Mouse (Mus musculus) CD4-positive helper T cell, adult 2 months (primary cell): ENCODE results near the gene Ccdc57.

Experiments used
- DNase-seq: peaks from one replicate; pipeline ENCODE4 v3.0.0-alpha.2; 2012; ENCODE audit warnings: low read depth, missing footprints, low spot score

Ccdc57 gene

DNA sequence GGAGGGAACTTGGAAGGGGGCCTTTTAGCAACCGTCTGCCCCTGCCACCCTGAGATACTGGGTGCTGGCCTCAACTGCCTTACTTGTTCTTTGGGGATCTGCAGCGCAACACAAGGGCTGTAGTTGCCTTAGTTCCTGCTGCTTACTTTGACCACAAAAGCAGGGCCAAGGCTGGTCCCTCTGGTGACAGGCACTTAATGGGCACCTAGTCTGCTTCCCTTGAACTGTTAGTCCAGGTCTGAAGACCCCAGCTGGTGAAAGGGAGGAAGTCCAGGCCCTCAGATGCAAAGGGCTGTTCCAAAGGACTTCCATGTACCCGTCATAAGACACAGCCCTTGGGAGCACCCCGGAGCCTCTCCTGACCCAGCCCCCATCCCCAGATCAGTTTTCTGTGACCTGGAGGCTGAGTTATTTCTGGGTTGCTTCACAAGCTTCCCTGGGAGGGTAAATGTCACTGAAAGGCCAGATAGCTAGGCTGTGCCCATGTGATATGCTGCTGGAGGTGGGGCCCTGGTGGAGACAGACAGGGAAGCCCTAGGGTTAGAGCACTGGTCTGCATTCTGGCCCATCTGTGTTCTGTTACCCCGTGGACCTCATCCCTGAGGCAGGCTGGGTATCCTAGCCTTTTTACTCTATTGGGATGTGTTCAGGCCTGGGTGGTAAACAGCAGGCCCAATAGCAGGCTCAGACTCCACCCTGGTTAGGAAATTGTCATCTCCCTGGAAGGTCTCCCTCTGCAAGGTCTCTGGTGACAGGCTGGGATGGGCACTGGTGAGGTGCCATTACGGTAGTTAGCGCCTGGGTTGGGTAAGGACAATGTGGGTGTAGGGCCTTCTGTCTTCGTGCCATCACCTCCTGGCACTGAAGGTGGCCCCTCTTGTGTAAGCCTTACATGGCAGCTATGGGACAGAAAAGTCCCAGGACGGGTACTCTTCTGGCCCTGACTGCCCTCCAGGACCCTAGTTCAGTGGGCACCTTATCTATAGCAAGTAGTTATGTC is 19.4 kb upstream of the Ccdc57 start:
- DNase-seq, result no peak

DNA sequence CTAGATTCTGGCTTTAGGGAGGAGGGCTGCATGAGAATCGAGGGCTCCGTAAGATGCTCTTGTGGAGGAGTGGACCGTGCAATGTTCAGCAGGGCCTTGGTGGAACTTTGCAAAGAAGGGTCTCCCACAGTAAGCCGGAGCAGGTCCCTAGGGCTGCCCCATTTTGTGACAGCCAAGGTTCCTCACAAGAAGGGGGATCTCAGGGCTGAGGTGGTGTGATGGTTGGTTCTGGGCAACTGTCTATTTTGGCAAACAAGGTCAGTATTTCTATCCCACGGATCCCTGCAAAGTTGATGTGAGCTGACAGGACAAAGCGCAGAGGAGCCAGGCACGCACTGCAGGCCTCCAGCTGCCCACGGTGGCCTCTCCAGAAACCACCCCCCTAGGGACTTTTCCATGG is 18.6 kb upstream of the Ccdc57 start:
- no peak for DNase-seq

DNA sequence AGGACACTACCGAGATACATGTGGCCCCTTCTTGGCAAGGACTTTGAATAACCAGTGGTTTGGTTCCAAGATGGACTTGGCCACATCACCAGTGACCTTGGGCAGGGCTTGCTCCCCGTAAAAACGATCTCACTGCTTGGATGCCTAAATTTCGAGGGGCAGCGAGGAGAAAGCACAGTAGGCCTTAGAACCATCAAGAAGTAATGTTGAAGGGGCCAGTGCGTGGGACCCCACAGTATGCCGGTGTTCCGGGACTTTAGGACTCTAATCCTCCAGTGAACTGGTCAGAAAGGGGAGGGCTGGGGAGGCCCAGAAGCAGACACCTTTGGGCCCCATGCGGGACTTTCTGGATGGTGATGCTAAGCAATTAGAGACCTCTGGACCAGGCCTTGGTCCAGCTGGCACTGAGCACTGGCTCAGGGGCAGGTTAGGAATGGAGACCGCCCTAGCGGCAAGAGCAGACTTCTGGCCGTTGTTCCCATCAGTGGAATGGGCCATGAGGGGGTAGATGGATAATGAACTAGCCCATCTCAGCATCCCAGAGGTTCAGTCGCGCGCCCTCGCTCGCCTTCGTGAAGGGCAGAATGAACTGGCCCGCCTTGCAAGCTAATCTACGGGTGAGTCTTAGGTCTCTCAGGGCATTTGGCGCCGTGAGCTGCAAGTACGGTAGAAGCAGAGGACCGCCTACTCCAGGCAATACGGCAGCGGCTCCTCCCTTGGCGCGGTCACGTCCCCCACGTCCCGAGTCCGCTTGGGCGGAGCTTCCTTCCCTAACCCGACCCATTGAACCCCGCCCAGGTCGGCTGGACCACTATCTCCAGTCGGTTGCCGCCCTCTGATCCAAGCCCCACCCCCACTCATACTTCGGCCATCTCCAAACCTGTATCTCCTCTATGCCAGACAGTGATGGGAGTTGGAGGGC is 17.9 kb upstream of the Ccdc57 start:
- DNase-seq, result peak; percentile 84

DNA sequence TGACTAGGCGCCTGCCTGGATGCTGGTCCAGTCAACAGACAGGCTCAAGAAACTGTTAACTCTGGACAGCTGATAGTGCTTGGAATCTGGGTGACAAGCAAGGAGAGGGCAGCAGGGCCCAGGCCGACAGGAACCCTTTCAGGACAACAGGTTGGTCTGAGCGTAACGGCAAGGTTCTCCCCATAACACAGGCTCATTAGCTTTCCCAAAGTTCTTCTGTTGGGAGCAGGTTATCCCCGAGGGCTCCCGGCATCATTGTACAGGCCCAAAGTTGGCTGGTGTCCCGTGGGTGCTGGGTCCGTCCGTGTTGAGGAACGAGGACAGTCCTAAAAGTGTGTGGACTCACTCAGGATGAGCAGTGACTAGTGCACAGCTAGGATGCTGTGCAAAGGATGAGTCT is 17.2 kb upstream of the Ccdc57 start:
- DNase-seq, result no peak

DNA sequence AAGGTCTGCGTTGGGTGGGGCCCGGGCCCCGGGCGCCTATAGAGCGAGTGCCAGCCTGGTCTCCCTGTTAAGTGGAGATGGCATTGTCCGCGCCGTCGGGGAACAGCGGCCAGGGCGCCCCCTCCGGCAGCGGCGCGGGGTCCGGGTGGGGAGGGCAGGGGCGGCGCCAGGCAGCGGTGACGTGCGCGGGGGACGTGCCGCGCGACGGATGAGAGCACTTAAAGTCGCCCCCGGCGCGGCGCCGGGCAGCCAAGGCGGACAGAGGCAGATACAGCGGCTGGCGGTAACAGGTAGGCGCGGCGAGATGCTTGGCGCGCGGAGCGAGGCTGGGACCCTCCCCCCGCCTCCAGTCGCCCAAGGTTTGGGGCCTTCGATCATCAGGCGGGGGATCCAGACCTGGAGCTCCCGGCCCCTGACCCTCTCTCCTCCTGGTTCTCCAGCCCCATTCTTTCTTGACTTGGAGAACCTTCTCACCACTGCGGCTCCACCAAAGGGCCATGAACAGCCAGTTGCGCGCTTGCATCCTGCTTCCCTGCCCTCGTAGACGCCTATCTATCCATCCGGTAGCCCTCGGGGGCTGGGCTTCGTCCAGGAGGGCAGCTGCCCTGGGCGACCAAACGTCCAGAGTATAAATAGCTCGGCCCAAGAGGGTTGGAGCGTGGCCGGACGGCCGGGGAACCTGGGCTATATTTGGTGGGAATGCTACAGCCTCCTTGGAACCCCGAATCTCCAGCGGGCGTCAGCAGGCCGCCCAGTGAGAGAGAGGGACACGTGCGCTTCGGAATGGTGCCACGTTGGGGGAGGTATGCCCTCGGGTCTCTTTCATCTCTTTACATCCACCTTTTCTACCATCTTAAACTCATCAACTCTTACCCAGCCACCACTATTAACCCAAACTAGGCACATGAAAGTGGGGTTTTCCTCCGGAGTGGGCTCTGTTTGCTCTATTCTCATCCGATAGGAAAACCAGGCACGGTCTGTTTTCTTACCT is 16.5 kb upstream of the Ccdc57 start:
- DNase-seq, result peak; percentile 78

DNA sequence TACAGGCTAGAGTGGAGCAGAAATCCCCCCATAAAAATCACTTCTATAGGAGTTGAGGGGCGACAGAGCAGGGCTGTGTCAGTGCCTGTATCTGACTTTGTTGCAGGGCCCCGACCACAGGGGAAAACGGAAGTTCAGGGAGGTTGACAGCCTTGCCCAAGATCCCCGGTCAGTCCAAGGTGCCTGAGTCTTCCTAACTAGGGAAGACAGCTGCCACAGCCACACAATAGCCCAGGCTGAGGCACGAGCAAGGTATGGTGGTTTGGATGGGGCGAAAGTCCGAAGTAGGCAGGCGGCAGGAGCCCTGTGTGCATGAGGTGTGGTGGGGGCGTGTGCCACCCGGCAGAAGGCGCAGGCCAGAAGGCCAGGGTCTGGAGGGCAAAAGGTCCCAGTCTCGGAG is 15.7 kb upstream of the Ccdc57 start, which contains the start of gene Slc16a3:
Gene Slc16a3, plus strand, starts transcription at position 153 of the 400 bp plus-strand sequence.
- peak; percentile 37 for DNase-seq

DNA sequence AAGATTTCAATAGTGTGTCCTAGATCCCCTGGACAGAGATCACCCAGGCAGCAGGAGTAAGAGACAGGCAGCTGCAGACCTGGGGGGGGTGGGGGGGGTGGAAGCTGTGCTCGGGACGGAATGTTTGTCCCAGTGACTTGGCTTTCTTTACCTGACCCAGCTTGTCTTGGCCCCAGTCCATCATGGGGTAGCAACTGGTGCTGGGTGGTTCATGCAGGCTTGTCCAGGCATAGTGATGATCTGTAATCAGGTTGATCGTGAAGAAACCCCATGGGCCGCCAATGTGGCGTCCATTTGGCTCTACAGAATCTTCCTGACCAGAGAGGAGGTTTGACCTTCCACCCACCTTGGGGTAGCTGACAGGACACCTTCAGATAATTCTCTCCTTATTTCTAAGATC is 13.3 kb upstream of the Ccdc57 start:
- no peak for DNase-seq

DNA sequence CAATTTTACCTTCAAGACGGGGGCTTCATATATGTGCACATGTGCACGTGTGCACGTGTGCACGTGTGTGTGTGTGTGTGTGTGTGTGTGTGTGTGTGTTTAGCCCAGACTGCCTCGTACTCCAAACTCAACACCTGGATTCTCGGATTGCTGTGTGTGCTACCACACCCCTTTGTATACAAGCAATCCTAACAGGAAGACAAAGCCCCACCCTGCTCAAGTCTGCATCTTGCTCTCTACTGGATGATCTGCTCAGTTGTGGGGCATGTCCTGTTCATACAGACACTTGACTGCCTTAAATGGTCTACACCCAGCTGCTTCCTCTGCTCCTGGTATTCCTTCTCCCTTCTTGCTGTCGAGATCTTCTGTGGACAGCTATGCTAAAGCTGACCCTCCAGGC is 12.6 kb upstream of the Ccdc57 start:
- DNase-seq, result no peak

DNA sequence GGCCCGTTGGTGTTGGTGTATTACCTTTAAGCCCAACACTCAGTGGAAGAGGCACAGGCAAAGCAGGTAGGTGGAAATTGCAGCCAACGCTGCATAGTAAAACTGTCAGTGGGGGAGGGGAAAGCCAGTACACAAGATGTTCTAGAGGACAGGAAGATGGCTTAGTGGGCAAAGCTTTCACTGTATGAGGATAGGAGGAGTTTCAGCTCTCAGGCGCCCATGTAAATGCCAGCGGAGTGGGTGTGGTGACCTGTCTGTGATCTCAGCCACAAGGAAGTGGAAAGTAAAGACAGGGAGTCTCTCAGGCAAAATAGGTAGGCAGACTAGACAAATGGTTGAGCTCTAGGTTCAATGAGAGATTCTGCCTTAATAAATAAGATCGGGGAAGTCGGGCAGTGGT is 8.3 kb upstream of the Ccdc57 start:
- DNase-seq, result peak; percentile 63

DNA sequence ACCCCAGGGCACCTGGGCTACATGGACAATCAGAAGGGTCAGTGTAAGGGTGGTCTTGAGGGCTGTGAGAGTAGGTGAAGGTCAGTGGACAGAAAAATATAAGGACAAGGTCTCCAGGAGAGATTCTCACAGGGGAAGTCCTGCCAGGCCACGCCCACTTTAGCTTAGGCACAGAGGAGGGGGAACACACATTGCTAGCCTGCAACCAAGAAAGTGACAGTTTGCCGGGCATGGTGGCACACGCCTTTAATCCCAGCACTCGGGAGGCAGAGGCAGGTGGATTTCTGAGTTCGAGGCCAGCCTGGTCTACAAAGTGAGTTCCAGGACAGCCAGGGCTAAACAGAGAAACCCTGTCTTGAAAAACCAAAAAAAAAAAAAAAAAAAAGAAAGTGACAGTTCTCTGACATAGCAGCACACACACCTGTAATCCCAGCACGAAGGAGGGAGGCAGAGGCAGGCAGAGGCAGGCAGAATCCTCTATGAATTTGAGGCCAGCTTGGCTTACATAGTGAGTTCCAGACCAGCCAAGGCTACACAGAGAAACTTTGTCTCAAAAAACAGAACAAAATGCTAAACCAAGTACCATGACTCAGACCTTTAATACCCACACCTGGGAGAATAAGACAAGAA is 7.2 kb upstream of the Ccdc57 start:
- no peak for DNase-seq

DNA sequence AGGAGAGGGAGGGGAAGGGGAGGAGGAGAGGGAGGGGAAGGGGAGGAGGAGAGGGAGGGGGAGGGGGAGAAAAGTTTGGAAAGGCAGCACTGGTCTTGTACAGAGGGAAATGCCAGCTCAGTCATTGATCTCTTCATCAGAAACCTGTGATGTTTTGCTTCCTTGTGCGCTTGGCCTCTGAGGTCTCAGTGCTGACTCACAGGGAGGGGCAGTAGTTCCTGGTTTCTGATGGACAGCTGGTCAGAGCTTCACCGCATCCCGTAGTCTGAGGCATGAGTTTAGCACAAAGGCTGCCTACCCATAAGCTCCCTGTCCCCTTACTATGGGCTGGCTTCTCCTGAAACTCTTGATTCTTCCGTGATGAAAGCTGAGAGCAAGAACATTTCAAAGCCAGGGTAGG is 6.1 kb upstream of the Ccdc57 start:
- no peak for DNase-seq

DNA sequence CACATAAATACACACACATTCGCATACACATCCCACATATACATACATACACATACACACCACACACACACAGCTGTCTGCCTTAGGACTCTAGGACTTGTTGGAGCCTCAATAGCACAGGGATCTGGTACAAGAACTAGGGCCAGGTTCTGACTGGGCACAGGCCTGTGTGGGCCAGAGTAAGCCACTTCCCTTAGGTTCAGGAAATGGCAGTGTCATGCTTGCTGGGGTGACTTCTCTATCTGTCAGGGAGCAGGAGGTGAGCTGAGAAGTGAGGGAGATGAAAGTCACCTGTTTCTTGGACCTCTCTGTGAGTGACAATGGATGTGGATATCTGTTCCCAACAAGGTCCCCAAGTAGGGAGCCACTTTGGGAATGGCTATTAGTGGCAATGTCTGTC is 5.3 kb upstream of the Ccdc57 start:
- no peak for DNase-seq

DNA sequence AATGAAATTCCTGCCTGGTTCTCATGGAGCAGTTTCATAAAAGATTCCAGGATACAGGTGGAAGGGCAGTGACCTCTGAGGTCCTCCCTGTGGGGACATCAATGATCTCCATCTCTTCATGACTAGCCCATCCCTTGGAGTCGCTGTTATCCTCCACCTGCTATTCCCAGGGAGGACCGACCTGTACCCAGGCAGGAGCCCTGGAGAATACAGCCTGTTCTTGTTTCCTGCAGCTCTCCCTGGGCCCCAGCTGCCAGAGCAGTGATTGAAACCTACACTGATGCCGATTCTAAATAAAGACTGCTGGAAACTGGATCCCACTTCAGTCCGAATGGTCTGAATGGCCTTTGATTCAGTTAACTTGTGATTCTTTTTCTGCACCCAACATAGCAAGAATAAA is 1.2 kb downstream of the Ccdc57 start:
- DNase-seq, result no peak

DNA sequence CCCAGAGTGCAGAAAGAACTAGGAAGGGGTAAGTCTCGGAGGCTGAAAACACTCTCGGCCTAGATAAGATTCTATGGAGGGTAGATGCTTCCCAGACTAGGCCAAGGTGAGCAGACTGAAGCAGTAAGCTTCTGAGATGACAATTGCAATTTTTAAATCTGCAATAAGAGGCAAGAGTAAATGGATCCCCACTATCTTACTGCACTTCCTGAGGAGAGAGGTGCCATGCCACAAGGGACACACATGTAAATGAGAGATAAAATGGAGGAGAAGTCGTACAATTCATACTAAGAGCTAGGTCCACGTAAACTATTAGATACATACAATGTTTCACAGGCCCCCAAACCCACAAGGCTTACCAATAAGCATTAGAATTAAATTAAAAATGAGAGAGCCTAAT is 4.2 kb downstream of the Ccdc57 start:
- DNase-seq, result no peak

DNA sequence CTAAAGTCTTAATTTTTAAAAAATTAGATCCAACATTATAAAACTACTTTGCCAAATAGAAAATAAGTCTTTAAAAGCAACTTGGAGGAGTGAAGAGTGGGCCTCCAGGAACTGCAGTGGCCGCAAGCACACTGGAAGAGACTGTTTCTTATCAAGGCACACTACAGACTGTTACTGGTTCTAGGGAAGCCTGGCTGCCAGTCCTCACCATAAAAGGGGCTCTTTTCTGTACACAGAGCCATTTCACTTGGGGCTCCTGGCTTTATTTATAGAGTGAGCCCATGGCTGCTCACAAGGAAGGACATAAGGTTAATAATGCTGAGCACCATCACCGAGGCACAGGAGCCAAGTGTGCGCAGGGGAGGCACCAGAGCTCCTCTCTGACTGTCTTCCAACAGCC is 10.1 kb downstream of the Ccdc57 start:
- DNase-seq, result no peak

DNA sequence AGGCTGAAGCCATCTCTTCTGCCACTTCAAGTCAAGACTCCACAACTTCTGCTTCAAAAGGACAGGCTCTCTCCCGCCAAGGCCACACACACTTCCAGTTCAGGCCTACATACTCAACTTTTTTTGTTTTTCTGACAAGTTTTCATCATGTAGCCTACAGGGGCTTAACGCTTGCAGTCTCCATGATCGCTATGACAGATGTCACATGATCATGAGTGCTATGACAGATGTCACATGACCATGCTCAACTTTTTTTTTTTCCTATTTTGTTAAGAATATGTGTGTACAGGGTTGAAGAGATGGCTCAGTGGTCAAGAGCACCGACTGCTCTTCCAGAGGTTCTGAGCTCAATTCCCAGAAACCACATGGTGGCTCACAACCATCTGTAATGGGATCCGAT is 14.9 kb downstream of the Ccdc57 start:
- no peak for DNase-seq

DNA sequence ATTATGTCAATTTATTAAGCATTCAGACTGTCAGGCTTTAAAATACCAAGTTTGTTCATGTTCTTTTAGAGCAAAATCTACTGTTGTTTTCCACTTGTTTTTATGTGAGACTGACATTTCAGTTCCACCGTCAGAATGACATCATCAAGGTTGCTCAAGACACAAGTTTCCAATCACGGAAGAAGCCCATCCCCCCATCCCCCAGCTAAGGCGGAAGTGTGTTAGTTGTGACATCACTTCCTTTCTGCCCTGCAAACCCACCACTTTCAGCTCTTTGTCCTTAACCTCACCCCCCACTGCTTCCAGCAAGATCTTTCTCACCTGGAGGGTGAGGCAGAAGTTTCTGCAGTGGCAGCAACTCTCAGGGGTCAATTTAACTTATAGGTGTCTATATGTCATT is 16.2 kb downstream of the Ccdc57 start:
- peak; percentile 86 for DNase-seq

DNA sequence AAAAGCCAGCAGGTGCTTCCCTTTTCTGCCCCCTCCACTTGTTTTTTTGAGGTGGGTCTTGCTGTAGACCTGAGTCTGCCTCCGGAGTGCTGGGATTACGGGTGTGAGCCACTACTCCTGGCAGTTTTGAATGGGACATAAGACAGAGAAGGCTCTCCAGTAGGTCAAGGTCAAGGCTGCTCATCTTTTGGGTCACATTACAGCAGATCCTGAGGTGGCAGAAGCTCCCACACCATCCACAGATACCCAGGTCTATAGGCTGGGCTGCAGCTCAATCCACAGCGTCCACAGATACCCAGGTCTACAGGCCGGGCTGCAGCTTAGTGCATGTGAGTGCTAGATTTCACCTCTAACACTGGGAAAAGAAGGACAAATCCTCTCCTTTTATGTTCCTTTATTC is 18.9 kb downstream of the Ccdc57 start:
- no peak for DNase-seq

DNA sequence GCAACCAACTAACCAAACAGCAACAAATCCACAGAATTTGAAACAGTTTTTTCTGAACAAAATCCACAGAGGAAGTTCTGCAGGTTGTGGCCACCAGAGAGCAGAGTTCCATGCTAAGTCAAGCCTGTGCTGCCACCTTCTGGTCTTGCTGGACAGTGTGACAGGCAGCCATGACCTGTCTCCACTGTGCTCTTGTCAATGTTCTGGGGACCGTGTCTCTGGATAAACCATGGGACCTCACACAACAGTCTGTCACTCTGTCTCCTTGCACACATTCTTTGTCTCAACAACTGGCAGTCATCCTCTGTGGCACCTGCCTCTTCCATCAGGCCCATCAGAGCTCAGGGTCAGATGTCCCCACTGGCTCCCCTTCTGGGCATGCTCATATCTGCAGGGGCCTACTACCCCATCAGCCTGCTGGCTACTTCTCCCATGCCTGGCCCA is 27.2 kb downstream of the Ccdc57 start:
- peak; percentile 82 for DNase-seq

DNA sequence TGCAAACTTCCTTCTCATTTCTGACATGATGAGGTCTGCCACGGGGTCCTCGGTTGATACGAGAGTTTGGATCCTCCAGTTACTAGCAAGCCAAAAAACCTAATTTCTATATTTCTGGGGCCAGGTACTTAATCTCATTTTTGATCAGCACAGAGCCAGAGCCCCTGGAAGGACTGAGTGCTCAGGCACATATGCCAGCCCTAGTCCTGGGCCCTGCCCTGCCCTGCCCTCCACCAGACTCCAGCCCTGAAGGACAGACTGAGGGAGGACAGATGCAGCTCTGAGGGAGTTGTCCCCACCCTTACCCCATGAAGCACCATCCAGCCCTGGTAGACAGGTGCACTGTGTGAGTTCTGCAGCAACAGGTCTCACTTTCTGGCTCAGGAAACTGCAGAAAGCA is 28.1 kb downstream of the Ccdc57 start:
- DNase-seq, result no peak
